9 mouse cellular contexts compared by ENCODE assay signal in genomic region chr7:142385742-142386403, GRCm38 (mm10). TPM values are rescaled to one million over a fixed set of nuclear protein-coding genes. Genes with fewer than 3 reads are reported as not detected.
DNase-seq lines count a peak whose midpoint lies in the region; ATAC-seq and TF ChIP-seq lines count a peak whose summit lies in the region.
"Had no signal": no experiment of that assay in that cellular context is flagged by ENCODE, and none has a peak within 500 bp of the region (broad histone marks: within the 10 kb centered on the region; RNA-seq: fewer than 3 reads in every experiment).

No protein-coding gene starts in this region.

- H3K27ac ChIP-seq in left cerebral cortex, adult 2 months: 0 out of 2 replicates have a peak overlapping the region, but pooled peaks have one; percentile 8
- no peak overlapping the region for H3K27ac ChIP-seq in embryonic facial prominence, embryonic 15.5 days (replicated peaks)
- H3K27ac ChIP-seq in hindbrain, postnatal 0 days: no peak overlapping the region

- H3K4me3 ChIP-seq in left cerebral cortex, adult 2 months: peak overlapping the region; percentile 100
- peak overlapping the region; percentile 87 for H3K4me3 ChIP-seq in embryonic facial prominence, embryonic 15.5 days (replicated peaks)
- peak overlapping the region; percentile 77 for H3K4me3 ChIP-seq in hindbrain, postnatal 0 days (ENCODE audit: low read length)
- peak overlapping the region; percentile 94 for H3K4me3 ChIP-seq in myocyte

- peaks cover 26% of the 10 kb centered on the region for H3K4me1 ChIP-seq in embryonic facial prominence, embryonic 15.5 days
- peaks cover 16% of the 10 kb centered on the region for H3K4me1 ChIP-seq in hindbrain, postnatal 0 days (ENCODE audit: insufficient read depth, low read length)

- intact Hi-C loops in left cerebral cortex, adult 2 months (cut with DNase I): loop anchor here (2.0 kb wide), 1 partner anchor 13 kb away; the partner anchor contains the start of gene Ifitm10
- intact Hi-C loops in left cerebral cortex, postnatal 25 days (cut with DNase I): loop anchor here (2.0 kb wide), 1 partner anchor 13 kb away; the partner anchor contains the start of gene Ifitm10

- no peak overlapping the region for H3K9ac ChIP-seq in embryonic facial prominence, embryonic 15.5 days
- peak overlapping the region; percentile 82; the same call in 1 of the 2 replicates for H3K9ac ChIP-seq in hindbrain, postnatal 0 days (replicated peaks; ENCODE audit: low read length)

- TF ChIP-seq CTCF in left cerebral cortex, adult 2 months (IDR thresholded peaks at IDR 0.05): no peak
- TF ChIP-seq CTCF in hindbrain, postnatal 0 days (IDR thresholded peaks at IDR 0.05; ENCODE audit: low read depth): no peak

- ATAC-seq in embryonic facial prominence, embryonic 15.5 days (ENCODE audit: insufficient number of reproducible peaks, low FRiP score, low TSS enrichment, low read depth): no peak
- ATAC-seq in hindbrain, postnatal 0 days: no peak

- DNase-seq in left cerebral cortex, adult 2 months (ENCODE audit: extremely low spot score in 1 of 2, low spot score in 2 of 2): no peak
- DNase-seq in left cerebral cortex, postnatal 25 days (ENCODE audit: low spot score in 2 of 2): no peak
- DNase-seq in hindbrain, postnatal 0 days (ENCODE audit: low spot score): no peak
- no peak for DNase-seq in thymus, postnatal 10 days (ENCODE audit: low spot score in 2 of 2)
- DNase-seq in adrenal gland, postnatal 36 days: no peak
- no peak for DNase-seq in embryo, embryonic 11 days

- WGBS in embryonic facial prominence, embryonic 15.5 days: 93% methylated on average over 3 of the region's 3 CpGs
- WGBS in hindbrain, postnatal 0 days: 95% methylated on average over 3 of the region's 3 CpGs

- TF ChIP-seq POLR2A in myocyte (IDR thresholded peaks at IDR 0.05; ENCODE audit: insufficient read length, low read depth): no peak

- no peaks in the 10 kb centered on the region for H3K27me3 ChIP-seq in embryonic facial prominence, embryonic 15.5 days
- no peaks in the 10 kb centered on the region for H3K27me3 ChIP-seq in hindbrain, postnatal 0 days (ENCODE audit: insufficient read depth, low read length)
- H3K27me3 ChIP-seq in myocyte (ENCODE audit: control insufficient read depth, insufficient read depth, insufficient read length): no peaks in the 10 kb centered on the region

- H3K9me3 ChIP-seq in embryonic facial prominence, embryonic 15.5 days (replicated peaks): no peaks in the 10 kb centered on the region
- no peaks in the 10 kb centered on the region for H3K9me3 ChIP-seq in hindbrain, postnatal 0 days (ENCODE audit: low read length)

- H3K36me3 ChIP-seq in embryonic facial prominence, embryonic 15.5 days: peaks cover 47% of the 10 kb centered on the region
- peaks cover 43% of the 10 kb centered on the region for H3K36me3 ChIP-seq in hindbrain, postnatal 0 days (ENCODE audit: insufficient read depth, low read length)
- peaks cover 30% of the 10 kb centered on the region for H3K36me3 ChIP-seq in myocyte (ENCODE audit: control insufficient read depth, insufficient read depth)

- peak overlapping the region; percentile 84 for H3K4me2 ChIP-seq in embryonic facial prominence, embryonic 15.5 days (replicated peaks)
- H3K4me2 ChIP-seq in hindbrain, postnatal 0 days (ENCODE audit: low read depth, low read length): peak overlapping the region; percentile 85
- H3K4me2 ChIP-seq in myocyte (ENCODE audit: low read depth): peak overlapping the region; percentile 81

- H3K79me2 ChIP-seq in myocyte (ENCODE audit: control insufficient read depth, insufficient read depth): peaks cover 35% of the 10 kb centered on the region

- H3ac ChIP-seq in myocyte (ENCODE audit: control insufficient read depth, insufficient read length): peak overlapping the region; percentile 67

TF ChIP-seq in myocyte, 11 proteins besides CTCF, POLR2A, EP300 and RAD21:
- no peak for TF ChIP-seq MAX (IDR thresholded peaks at IDR 0.05; ENCODE audit: low read depth)
- TF ChIP-seq TCF12 (IDR thresholded peaks at IDR 0.05; ENCODE audit: insufficient read depth, poor library complexity, severe bottlenecking): no peak
- TF ChIP-seq MYOD1 (IDR thresholded peaks at IDR 0.05; ENCODE audit: control insufficient read depth in 1 of 3, insufficient read length in 2 of 3, low read depth in 2 of 3): peak in 1 of 3 experiments; percentile 33
- no peak for TF ChIP-seq MYOG (IDR thresholded peaks at IDR 0.05; ENCODE audit: control insufficient read depth in 1 of 3, insufficient read depth in 1 of 3, insufficient read length in 2 of 3, low read depth in 2 of 3)
- no peak for TF ChIP-seq E2F4 (IDR thresholded peaks at IDR 0.05; ENCODE audit: insufficient read depth)
- TF ChIP-seq POLR2AphosphoS2 (IDR thresholded peaks at IDR 0.05; ENCODE audit: insufficient read length, low read depth): no peak

RNA-seq across cellular contexts. Expression of gene Ctsd, which starts 2.0 kb away (rescaled TPM):
- total RNA-seq in left cerebral cortex, adult 2 months (2021): 100 to 1,000 TPM; 304 TPM
- total RNA-seq in left cerebral cortex, postnatal 25 days (2021): 100 to 1,000 TPM; 318 to 337 TPM
- 374 and 387 TPM in 2 replicates for polyA plus RNA-seq in embryonic facial prominence, embryonic 15.5 days (2015; fragmentation: Nextera tagmentation; extraction: Ambion mirVana)
- total RNA-seq in hindbrain, postnatal 0 days (2014; rRNA removed): 638 and 755 TPM in 2 replicates
- 400 and 402 TPM in 2 replicates for polyA plus RNA-seq in hindbrain, postnatal 0 days (2015; fragmentation: Nextera tagmentation; extraction: Ambion mirVana)
- polyA plus RNA-seq in myocyte (2012; fragmentation: generic; extraction: Trizol): 887 TPM
- total RNA-seq in adrenal gland, postnatal 36 days (2021): 1,000 to 10,000 TPM in 1 of 2 experiments, 100 to 1,000 TPM in 1; 932 to 1,123 TPM

RNA-seq across cellular contexts. Expression of gene Gm49369, which starts 3.4 kb away (rescaled TPM):
- 1 to 10 TPM; 4.3 to 4.5 TPM for total RNA-seq in left cerebral cortex, adult 2 months (2021)
- total RNA-seq in left cerebral cortex, postnatal 25 days (2021): 1 to 10 TPM in 1 of 2 experiments, under 1 TPM in 1; 0.57 to 6.8 TPM
- polyA plus RNA-seq in embryonic facial prominence, embryonic 15.5 days (2015; fragmentation: Nextera tagmentation; extraction: Ambion mirVana): not detected in 2 replicates
- total RNA-seq in hindbrain, postnatal 0 days (2014; rRNA removed): 1.0 TPM in 1 of 2 replicates, not detected in the other
- 2.1 and 2.9 TPM in 2 replicates for polyA plus RNA-seq in hindbrain, postnatal 0 days (2015; fragmentation: Nextera tagmentation; extraction: Ambion mirVana)
- 0.31 TPM for polyA plus RNA-seq in myocyte (2012; fragmentation: generic; extraction: Trizol)
- total RNA-seq in adrenal gland, postnatal 36 days (2021): 1 to 10 TPM; 2.6 to 3.3 TPM

RNA-seq across cellular contexts. Expression of gene Ifitm10, which starts 12.3 kb away (rescaled TPM):
- total RNA-seq in left cerebral cortex, adult 2 months (2021): 10 to 100 TPM; 31.4 to 36.1 TPM
- total RNA-seq in left cerebral cortex, postnatal 25 days (2021): 10 to 100 TPM; 26.4 to 28.8 TPM
- polyA plus RNA-seq in embryonic facial prominence, embryonic 15.5 days (2015; fragmentation: Nextera tagmentation; extraction: Ambion mirVana): 7.5 and 7.8 TPM in 2 replicates
- total RNA-seq in hindbrain, postnatal 0 days (2014; rRNA removed): 22.7 and 25.4 TPM in 2 replicates
- polyA plus RNA-seq in hindbrain, postnatal 0 days (2015; fragmentation: Nextera tagmentation; extraction: Ambion mirVana): 17.2 and 19.9 TPM in 2 replicates
- polyA plus RNA-seq in myocyte (2012; fragmentation: generic; extraction: Trizol): 5.4 TPM
- 1 to 10 TPM; 3.0 to 4.4 TPM for total RNA-seq in adrenal gland, postnatal 36 days (2021)

RNA-seq across cellular contexts. Expression of gene Syt8, which starts 48.8 kb away (rescaled TPM):
- total RNA-seq in left cerebral cortex, adult 2 months (2021): not detected
- total RNA-seq in left cerebral cortex, postnatal 25 days (2021): not detected
- 3.9 and 4.5 TPM in 2 replicates for polyA plus RNA-seq in embryonic facial prominence, embryonic 15.5 days (2015; fragmentation: Nextera tagmentation; extraction: Ambion mirVana)
- not detected in 2 replicates for total RNA-seq in hindbrain, postnatal 0 days (2014; rRNA removed)
- 0.15 TPM in 1 of 2 replicates, not detected in the other for polyA plus RNA-seq in hindbrain, postnatal 0 days (2015; fragmentation: Nextera tagmentation; extraction: Ambion mirVana)
- polyA plus RNA-seq in myocyte (2012; fragmentation: generic; extraction: Trizol): 14.5 TPM
- not detected for total RNA-seq in adrenal gland, postnatal 36 days (2021)
- total RNA-seq: adrenal gland, adult 18-20 months had no signal

RNA-seq across cellular contexts. Expression of gene Tnni2, which starts 55.7 kb away (rescaled TPM):
- total RNA-seq in left cerebral cortex, adult 2 months (2021): under 1 TPM in 1 of 2 experiments, not detected in 1; 0.50 TPM
- total RNA-seq in left cerebral cortex, postnatal 25 days (2021): not detected
- 169 and 228 TPM in 2 replicates for polyA plus RNA-seq in embryonic facial prominence, embryonic 15.5 days (2015; fragmentation: Nextera tagmentation; extraction: Ambion mirVana)
- 1.3 and 8.5 TPM in 2 replicates for total RNA-seq in hindbrain, postnatal 0 days (2014; rRNA removed)
- polyA plus RNA-seq in hindbrain, postnatal 0 days (2015; fragmentation: Nextera tagmentation; extraction: Ambion mirVana): 0.63 TPM in 2 replicates
- 3,238 TPM for polyA plus RNA-seq in myocyte (2012; fragmentation: generic; extraction: Trizol)
- total RNA-seq in adrenal gland, postnatal 36 days (2021): under 1 TPM; 0.50 to 0.89 TPM
